In the genomic region with DNA sequence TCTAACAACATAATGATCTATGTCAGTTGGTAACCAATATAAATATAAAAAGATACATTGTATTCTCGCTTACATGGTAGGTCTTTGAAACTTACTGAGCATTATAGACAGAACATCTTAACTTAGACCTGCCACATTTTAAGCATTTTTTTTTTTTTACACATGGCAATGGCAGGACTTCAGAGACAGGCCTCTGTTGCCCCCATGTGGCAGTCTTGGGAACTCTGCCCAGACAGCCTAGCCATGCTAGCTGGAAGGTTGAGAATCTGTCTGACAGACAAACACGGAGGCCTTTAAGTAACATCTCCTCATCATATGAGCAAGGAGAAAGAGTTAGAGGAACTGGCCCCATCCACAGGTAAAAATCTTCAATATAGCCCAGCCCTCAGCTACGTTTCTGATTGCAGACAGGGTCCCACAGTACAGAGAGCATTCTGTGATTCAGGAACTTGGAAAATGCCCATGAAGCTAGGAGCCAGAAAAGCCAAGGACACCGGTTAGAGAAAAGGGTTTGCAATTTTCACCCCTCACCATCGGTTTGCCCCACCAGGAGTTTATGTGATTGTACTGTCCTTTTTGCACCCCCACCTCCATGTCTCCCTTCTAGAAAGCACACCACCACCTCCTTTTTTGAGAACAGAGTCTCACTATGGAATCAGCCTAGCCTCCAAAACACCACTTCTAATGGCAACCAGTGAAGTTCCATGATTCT, we compare ENCODE assay signal across 9 mouse cellular contexts. TPM values are rescaled to one million over a fixed set of nuclear protein-coding genes. Genes with fewer than 3 reads are reported as not detected.
A peak's percentile ranks its signal among the peaks of the same experiment; 100 is the strongest.
DNase-seq lines count a peak whose midpoint lies in the region; ATAC-seq and TF ChIP-seq lines count a peak whose summit lies in the region.
"Had no signal": no experiment of that assay in that cellular context is flagged by ENCODE, and none has a peak within 500 bp of the region (broad histone marks: within the 10 kb centered on the region; RNA-seq: fewer than 3 reads in every experiment).

No protein-coding gene starts in this region.

- H3K4me2 ChIP-seq in heart, embryonic 12.5 days, result no peak overlapping the region
- H3K4me2 ChIP-seq in hindbrain, embryonic 12.5 days (replicated peaks), result no peak overlapping the region
- H3K4me2 ChIP-seq in midbrain, embryonic 11.5 days, result no peak overlapping the region

- no peaks in the 10 kb centered on the region for H3K4me1 ChIP-seq in heart, adult 2 months (ENCODE audit: control insufficient read depth, insufficient read depth, low read length)
- no peaks in the 10 kb centered on the region for H3K4me1 ChIP-seq in heart, embryonic 12.5 days (replicated peaks)
- no peaks in the 10 kb centered on the region for H3K4me1 ChIP-seq in hindbrain, embryonic 12.5 days
- H3K4me1 ChIP-seq in midbrain, embryonic 11.5 days (ENCODE audit: control insufficient read depth, insufficient read depth, low read length), result no peaks in the 10 kb centered on the region

- intact Hi-C loops in heart, adult 2 months (cut with DNase I), result loop anchor here (2.0 to 10.0 kb wide), 2 partner anchors 139 to 531 kb away; no protein-coding TSS in a partner anchor

- H3K9me3 ChIP-seq in heart, embryonic 12.5 days (replicated peaks), result no peaks in the 10 kb centered on the region
- no peaks in the 10 kb centered on the region for H3K9me3 ChIP-seq in hindbrain, embryonic 12.5 days (replicated peaks)
- no peaks in the 10 kb centered on the region for H3K9me3 ChIP-seq in midbrain, embryonic 11.5 days (ENCODE audit: control insufficient read depth, low read length)
- H3K9me3 ChIP-seq: megakaryocyte, embryonic 14.5 days had no signal

- H3K36me3 ChIP-seq in heart, adult 2 months (ENCODE audit: control insufficient read depth, insufficient read depth, low read length), result no peaks in the 10 kb centered on the region
- no peaks in the 10 kb centered on the region for H3K36me3 ChIP-seq in heart, embryonic 12.5 days
- H3K36me3 ChIP-seq in hindbrain, embryonic 12.5 days, result no peaks in the 10 kb centered on the region
- H3K36me3 ChIP-seq in midbrain, embryonic 11.5 days (ENCODE audit: control insufficient read depth, insufficient read depth, low read length), result no peaks in the 10 kb centered on the region

- H3K27ac ChIP-seq in heart, adult 2 months, result no peak overlapping the region
- no peak overlapping the region for H3K27ac ChIP-seq in heart, embryonic 12.5 days (ENCODE audit: poor library complexity, severe bottlenecking)
- no peak overlapping the region for H3K27ac ChIP-seq in hindbrain, embryonic 12.5 days
- no peak overlapping the region for H3K27ac ChIP-seq in midbrain, embryonic 11.5 days (ENCODE audit: low read depth, low read length)

- peak; percentile 55 to 71 for DNase-seq in heart, adult 2 months
- DNase-seq in NIH3T3 (ENCODE audit: low read depth), result peak; percentile 84
- peak; percentile 58 for DNase-seq in embryo, embryonic 11 days
- DNase-seq in left cerebral cortex, adult 18-20 months (ENCODE audit: low spot score in 2 of 2), result peak; percentile 60 to 70
- DNase-seq in midbrain, embryonic 11.5 days (ENCODE audit: low spot score, missing footprints), result peak; percentile 90
- peak; percentile 48 to 54 for DNase-seq in spleen, postnatal 36 days (ENCODE audit: low spot score in 2 of 2)

- 40% methylated on average over 5 of the region's 5 CpGs for WGBS in heart, adult 2 months
- 39% methylated on average over 5 of the region's 5 CpGs for WGBS in heart, embryonic 12.5 days
- 50% methylated on average over 5 of the region's 5 CpGs for WGBS in hindbrain, embryonic 12.5 days
- WGBS in midbrain, embryonic 11.5 days, result 47% methylated on average over 5 of the region's 5 CpGs

- ATAC-seq in heart, embryonic 12.5 days (ENCODE audit: insufficient number of reproducible peaks, low FRiP score), result no peak
- ATAC-seq in hindbrain, embryonic 12.5 days (ENCODE audit: low FRiP score), result 0 out of 2 replicates have a peak, but pooled peaks have one; percentile 43
- ATAC-seq in midbrain, embryonic 11.5 days (ENCODE audit: low FRiP score), result peak; percentile 41; the same call in 1 of the 2 replicates

- no peak overlapping the region for H3K4me3 ChIP-seq in heart, adult 2 months
- no peak overlapping the region for H3K4me3 ChIP-seq in heart, embryonic 12.5 days
- H3K4me3 ChIP-seq in hindbrain, embryonic 12.5 days, result no peak overlapping the region
- H3K4me3 ChIP-seq in midbrain, embryonic 11.5 days (ENCODE audit: low read depth, low read length), result no peak overlapping the region
- H3K4me3 ChIP-seq: megakaryocyte, embryonic 14.5 days had no signal

- H3K9ac ChIP-seq in heart, adult 2 months (ENCODE audit: low read depth, low read length), result no peak overlapping the region
- H3K9ac ChIP-seq in heart, embryonic 12.5 days, result no peak overlapping the region
- no peak overlapping the region for H3K9ac ChIP-seq in hindbrain, embryonic 12.5 days
- H3K9ac ChIP-seq in midbrain, embryonic 11.5 days (ENCODE audit: low read length), result no peak overlapping the region

- no peak for TF ChIP-seq POLR2A in heart, adult 2 months (IDR thresholded peaks at IDR 0.05; ENCODE audit: insufficient read depth, low read depth, low read length)

- peak; percentile 45; the same call in 1 of the 2 replicates for TF ChIP-seq EP300 in heart, adult 2 months (IDR thresholded peaks at IDR 0.05; ENCODE audit: insufficient read depth, low read depth, low read length)

- H3K27me3 ChIP-seq in heart, adult 2 months (ENCODE audit: control insufficient read depth, insufficient read depth, low read length), result no peaks in the 10 kb centered on the region
- peaks cover 3% of the 10 kb centered on the region; the same call in 1 of the 2 replicates for H3K27me3 ChIP-seq in heart, embryonic 12.5 days (replicated peaks)
- H3K27me3 ChIP-seq in hindbrain, embryonic 12.5 days, result no peaks in the 10 kb centered on the region
- H3K27me3 ChIP-seq in midbrain, embryonic 11.5 days (ENCODE audit: control insufficient read depth, insufficient read depth, low read length), result no peaks in the 10 kb centered on the region

- peak; percentile 99 for TF ChIP-seq CTCF in heart, adult 2 months (IDR thresholded peaks at IDR 0.05)

- H3K79me2 ChIP-seq in heart, adult 2 months (replicated peaks; ENCODE audit: control insufficient read depth, insufficient read depth, low read length), result no peaks in the 10 kb centered on the region

RNA-seq across cellular contexts. Expression of gene Tnfrsf8, which starts 19.2 kb away (rescaled TPM):
- total RNA-seq in heart, adult 2 months (2021), result under 1 TPM; 0.11 to 0.18 TPM
- 0.12 and 0.16 TPM in 2 replicates for polyA plus RNA-seq in heart, adult 2 months (2012; rRNA removed)
- not detected in 2 replicates for polyA plus RNA-seq in heart, embryonic 12.5 days (2016; fragmentation: Nextera tagmentation; extraction: Ambion mirVana)
- polyA plus RNA-seq in hindbrain, embryonic 12.5 days (2016; fragmentation: Nextera tagmentation; extraction: Ambion mirVana), result 0.14 and 0.17 TPM in 2 replicates
- 1 to 10 TPM; 1.7 to 1.9 TPM for total RNA-seq in left cerebral cortex, adult 18-20 months (2021)
- 0.04 TPM in 1 of 2 replicates, not detected in the other for polyA plus RNA-seq in midbrain, embryonic 11.5 days (2014; fragmentation: Nextera tagmentation; extraction: Ambion mirVana)

RNA-seq across cellular contexts. Expression of gene Tnfrsf1b, which starts 49.1 kb away (rescaled TPM):
- total RNA-seq in heart, adult 2 months (2021), result 1 to 10 TPM; 4.8 to 5.4 TPM
- polyA plus RNA-seq in heart, adult 2 months (2012; rRNA removed), result 7.6 and 10.9 TPM in 2 replicates
- 3.8 and 4.1 TPM in 2 replicates for polyA plus RNA-seq in heart, embryonic 12.5 days (2016; fragmentation: Nextera tagmentation; extraction: Ambion mirVana)
- polyA plus RNA-seq in hindbrain, embryonic 12.5 days (2016; fragmentation: Nextera tagmentation; extraction: Ambion mirVana), result 2.6 and 3.4 TPM in 2 replicates
- total RNA-seq in left cerebral cortex, adult 18-20 months (2021), result 1 to 10 TPM; 2.8 to 3.0 TPM
- 1.9 and 2.4 TPM in 2 replicates for polyA plus RNA-seq in midbrain, embryonic 11.5 days (2014; fragmentation: Nextera tagmentation; extraction: Ambion mirVana)
